Mouse (Mus musculus): ENCODE measurements around the gene Rab4b. TPM values are rescaled to one million over a fixed set of nuclear protein-coding genes. Genes with fewer than 3 reads are reported as not detected.

The Rab4b gene
- total RNA-seq, 1 experiment from 2014 or later, result 66.0 TPM

DNA sequence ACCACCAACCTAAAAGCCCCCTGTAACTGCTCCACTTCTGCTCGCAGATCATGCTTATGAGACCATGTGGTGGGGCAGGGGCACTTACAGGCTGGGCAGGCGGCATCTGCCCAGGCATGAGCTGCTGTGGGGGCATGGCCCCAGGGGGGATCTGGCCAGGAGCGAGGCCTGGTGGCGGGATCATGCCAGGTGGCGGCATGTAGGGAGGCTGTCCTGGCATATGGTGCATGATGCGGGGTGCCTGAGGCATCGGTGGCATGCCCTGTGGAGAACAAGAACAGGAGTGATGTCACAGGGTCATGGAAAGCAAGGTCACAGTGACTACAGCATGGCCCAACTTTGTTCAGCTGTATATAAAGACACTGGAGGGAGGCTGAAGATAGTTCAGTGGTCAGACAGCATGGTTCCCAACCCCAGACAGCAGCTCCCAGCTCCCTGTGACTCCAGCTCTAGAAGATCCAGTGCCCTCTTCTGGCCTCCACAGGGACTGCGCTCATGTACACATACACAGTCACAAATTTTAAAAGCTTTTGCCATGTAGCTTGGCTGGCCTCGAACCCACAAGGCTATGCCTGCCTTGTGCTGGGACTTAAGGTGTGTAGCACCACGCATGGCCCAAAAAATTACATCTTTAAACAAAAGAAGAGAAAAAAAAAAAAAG is 10.7 kb upstream of the Rab4b start:
- no peak for ATAC-seq (ENCODE audit: extremely low read depth, insufficient number of reproducible peaks, low FRiP score, poor library complexity, severe bottlenecking)

- ATAC-seq (ENCODE audit: extremely low read depth, insufficient number of reproducible peaks, low FRiP score, poor library complexity, severe bottlenecking), result no peak
These were observed 7.3 kb upstream of the Rab4b start for GRCm38 (mm10) chr7:27185986-27186385.

GRCm38 (mm10) chr7:27184964-27185363 is 6.3 kb upstream of the Rab4b start:
- peak; percentile 52; the same call in 1 of the 2 replicates for ATAC-seq (ENCODE audit: extremely low read depth, insufficient number of reproducible peaks, low FRiP score, poor library complexity, severe bottlenecking)

- no peak for ATAC-seq (ENCODE audit: extremely low read depth, insufficient number of reproducible peaks, low FRiP score, poor library complexity, severe bottlenecking)
These were observed 3.8 kb upstream of the Rab4b start for GRCm38 (mm10) chr7:27182498-27182897.

- ATAC-seq (ENCODE audit: extremely low read depth, insufficient number of reproducible peaks, low FRiP score, poor library complexity, severe bottlenecking), result no peak
These were observed 2.4 kb upstream of the Rab4b start, which contains the start of the genes Gm21983 and Mia for GRCm38 (mm10) chr7:27180837-27181695. TSS of gene Gm21983 (minus strand) at chr7:27181086. TSS of gene Mia (minus strand) at chr7:27181157.

- ATAC-seq (ENCODE audit: extremely low read depth, insufficient number of reproducible peaks, low FRiP score, poor library complexity, severe bottlenecking), result no peak
These were observed 1.3 kb upstream of the Rab4b start for GRCm38 (mm10) chr7:27180036-27180435.

- no peak for ATAC-seq (ENCODE audit: extremely low read depth, insufficient number of reproducible peaks, low FRiP score, poor library complexity, severe bottlenecking)
These were observed 672 bp upstream of the Rab4b start for GRCm38 (mm10) chr7:27179217-27179918.

DNA sequence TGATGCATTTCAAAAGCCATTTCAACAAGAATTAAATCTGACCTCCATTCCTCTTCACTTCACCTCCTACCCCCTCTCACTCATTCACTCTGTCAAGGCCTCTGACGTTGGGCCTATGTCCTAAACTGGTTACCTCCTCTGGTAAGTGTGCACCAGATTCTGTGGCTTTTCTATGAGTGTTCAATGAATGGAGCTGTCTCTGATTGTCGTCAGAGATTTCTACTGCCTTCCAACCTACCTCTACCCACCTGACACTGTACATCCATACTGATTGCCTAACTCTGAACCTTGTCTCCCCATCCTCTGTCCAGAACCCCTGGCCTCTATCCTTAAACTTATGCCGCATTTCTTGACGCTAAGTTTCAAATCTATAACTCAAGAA is 763 bp downstream of the Rab4b start:
- ATAC-seq (ENCODE audit: extremely low read depth, insufficient number of reproducible peaks, low FRiP score, poor library complexity, severe bottlenecking), result no peak

GRCm38 (mm10) chr7:27174896-27175295 is 3.8 kb downstream of the Rab4b start:
- ATAC-seq (ENCODE audit: extremely low read depth, insufficient number of reproducible peaks, low FRiP score, poor library complexity, severe bottlenecking), result no peak

DNA sequence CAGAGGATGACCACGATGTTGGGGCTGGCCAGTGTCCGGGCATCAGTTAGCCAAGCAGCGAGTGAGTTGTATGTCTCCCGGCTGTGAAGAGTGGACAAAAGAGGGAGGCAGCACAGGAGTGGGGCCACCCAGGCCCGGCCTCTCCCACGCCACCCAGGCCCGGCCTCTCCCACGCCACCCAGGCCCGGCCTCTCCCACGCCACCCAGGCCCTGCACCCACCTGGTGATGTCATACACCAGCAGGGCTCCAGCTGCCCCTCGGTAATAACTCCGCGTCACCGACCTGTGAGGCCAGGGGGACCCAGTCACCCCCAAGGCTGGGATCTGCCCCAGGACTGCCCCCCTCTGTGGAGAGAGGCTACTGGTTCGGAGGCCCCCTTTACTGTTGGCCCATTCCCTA is 4.2 kb downstream of the Rab4b start:
- ATAC-seq (ENCODE audit: extremely low read depth, insufficient number of reproducible peaks, low FRiP score, poor library complexity, severe bottlenecking), result no peak

DNA sequence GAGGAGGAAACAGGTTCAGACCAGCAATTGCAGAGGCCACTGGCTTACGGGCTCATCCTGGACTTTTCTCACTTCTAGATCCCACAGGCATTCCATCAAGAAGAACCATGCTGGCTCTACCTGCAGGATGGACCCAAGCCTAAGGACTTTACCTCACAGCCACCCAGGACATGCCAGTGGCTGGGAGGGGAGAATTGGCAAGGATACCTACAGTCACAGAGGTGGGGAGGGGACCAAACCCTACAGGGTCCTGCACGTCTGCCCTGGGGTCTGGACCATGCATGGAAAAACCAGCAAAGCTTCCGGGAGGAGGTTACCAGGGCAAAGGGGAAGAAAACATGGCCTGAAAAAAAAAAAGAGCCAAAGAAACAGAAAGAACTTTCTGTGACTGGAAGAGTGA is 7.7 kb downstream of the Rab4b start:
- no peak for ATAC-seq (ENCODE audit: extremely low read depth, insufficient number of reproducible peaks, low FRiP score, poor library complexity, severe bottlenecking)

GRCm38 (mm10) chr7:27168371-27168770 is 10.3 kb downstream of the Rab4b start:
- no peak for ATAC-seq (ENCODE audit: extremely low read depth, insufficient number of reproducible peaks, low FRiP score, poor library complexity, severe bottlenecking)

- ATAC-seq (ENCODE audit: extremely low read depth, insufficient number of reproducible peaks, low FRiP score, poor library complexity, severe bottlenecking), result no peak
These were observed 11.1 kb downstream of the Rab4b start for GRCm38 (mm10) chr7:27167475-27168094.

DNA sequence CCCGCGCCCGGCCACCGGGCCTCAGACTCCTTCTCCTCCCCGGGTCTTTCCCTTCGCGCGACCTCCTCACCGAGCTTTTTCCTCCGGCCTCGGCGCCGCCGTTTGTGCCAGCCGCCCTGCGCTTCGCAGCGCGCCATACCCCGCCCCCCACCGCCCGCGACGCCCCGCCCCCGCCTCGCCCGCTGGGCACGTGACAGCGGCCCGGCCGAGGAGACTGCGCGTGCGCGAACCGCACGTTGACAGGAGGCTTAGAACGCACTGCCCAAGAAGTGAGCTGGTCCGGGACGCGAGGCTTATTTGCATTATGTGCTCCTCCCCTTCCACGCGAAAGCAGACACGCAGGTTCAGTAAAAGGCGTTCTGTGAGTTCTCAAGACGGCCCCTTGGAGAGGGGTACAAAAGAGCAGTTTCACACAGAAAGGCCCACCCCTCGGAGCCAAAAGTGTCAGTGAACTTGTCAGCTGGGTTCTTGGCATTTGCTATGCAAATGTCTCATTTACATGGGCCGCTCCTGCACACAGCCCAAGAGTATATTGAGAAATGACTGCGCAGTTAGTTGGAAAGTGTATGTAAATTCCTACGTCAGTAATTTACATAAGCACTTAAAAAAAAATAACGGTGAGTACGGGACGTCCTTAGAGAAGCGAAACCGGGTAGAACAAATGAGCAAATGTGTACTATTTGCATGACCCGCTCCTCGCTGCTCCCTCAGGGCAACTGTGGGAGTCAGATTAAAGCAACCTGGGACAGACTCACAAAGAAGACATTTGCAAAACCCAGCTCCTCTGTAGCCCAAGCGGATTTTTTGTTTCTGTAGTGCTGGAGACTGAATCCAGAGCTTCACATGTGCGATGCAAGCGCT is 11.9 kb downstream of the Rab4b start, which contains the start of gene Egln2:
Gene Egln2 (minus strand): TSS at position 189 of the 861 bp plus-strand sequence.
- peak; percentile 72 for ATAC-seq (ENCODE audit: extremely low read depth, insufficient number of reproducible peaks, low FRiP score, poor library complexity, severe bottlenecking)

DNA sequence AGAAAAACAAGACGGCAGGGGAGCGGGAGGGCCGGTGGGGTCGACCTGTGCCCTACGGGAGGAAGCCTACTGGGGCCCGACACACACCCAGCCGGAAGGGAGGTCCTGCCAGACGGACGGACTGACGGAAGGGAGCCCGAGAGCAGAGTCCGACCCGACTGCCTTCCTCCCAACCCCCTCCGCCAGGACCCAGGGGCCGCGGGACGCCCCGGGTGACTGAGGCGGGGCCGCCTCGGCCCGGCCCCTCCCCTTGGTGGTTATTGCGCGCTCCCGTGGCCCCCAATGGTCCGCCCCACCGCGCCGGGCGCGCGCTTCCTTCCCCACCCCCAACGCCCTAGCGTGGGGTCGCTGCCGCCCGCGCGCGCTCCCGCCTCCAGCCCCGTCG is 12.5 kb downstream of the Rab4b start:
- ATAC-seq (ENCODE audit: extremely low read depth, insufficient number of reproducible peaks, low FRiP score, poor library complexity, severe bottlenecking), result peak; percentile 33

GRCm38 (mm10) chr7:27165696-27166095 is 13.0 kb downstream of the Rab4b start:
- no peak for ATAC-seq (ENCODE audit: extremely low read depth, insufficient number of reproducible peaks, low FRiP score, poor library complexity, severe bottlenecking)

GRCm38 (mm10) chr7:27165007-27165655 is 13.6 kb downstream of the Rab4b start:
- ATAC-seq (ENCODE audit: extremely low read depth, insufficient number of reproducible peaks, low FRiP score, poor library complexity, severe bottlenecking), result no peak

Data from neutrophil, adult 5-6 weeks (primary cell).